Mouse (Mus musculus) kidney, postnatal 10 days (tissue): ENCODE measurements around the gene Afdn.
A peak's percentile ranks its signal among the peaks of the same experiment; 100 is the strongest.

Experiments
- DNase-seq: peaks from one replicate; pipeline ENCODE4 v3.0.0; 2021; ENCODE audit warnings: mixed read lengths

Gene Afdn

DNA sequence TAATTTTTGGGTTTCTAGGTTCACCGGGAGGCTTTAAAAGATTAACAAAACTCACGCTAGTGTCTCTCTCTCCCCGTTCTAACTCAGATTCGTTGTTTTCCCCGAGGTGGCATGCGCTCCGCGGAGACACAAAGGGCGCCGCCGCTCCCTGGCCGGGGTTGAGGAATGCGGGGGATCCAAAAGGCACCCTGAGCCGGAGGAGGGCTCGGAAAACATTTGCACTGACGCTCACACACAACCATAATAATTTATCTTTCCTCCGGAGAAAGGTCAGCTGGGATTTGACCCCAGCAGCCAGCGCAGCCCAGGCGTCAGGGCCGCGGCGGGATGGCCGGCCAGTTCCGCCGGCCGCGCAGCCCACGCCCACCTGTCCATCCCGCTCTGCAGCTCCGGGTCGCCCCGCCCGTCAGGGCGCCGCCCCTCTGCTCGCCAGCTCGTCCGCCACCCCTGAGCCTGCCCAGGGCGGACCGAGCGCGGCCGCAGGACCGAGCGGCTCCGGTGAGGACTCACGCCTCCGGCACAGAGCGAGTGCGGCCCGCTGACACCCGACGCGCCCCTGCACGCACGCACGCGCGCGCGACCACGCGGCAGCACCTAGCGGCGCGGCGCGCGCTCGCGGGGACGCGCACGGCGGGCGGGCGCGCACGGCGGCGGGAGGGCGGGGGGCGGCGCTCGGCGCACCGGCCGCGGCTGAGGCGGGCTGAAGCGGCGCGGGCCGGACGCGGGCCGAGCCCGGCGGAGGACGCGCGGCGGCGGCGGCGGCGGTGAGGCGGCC lies at the start of gene Afdn:
Gene Afdn (plus strand): TSS at position 687 of the 775 bp plus-strand sequence.
- DNase-seq = peak; percentile 90

DNA sequence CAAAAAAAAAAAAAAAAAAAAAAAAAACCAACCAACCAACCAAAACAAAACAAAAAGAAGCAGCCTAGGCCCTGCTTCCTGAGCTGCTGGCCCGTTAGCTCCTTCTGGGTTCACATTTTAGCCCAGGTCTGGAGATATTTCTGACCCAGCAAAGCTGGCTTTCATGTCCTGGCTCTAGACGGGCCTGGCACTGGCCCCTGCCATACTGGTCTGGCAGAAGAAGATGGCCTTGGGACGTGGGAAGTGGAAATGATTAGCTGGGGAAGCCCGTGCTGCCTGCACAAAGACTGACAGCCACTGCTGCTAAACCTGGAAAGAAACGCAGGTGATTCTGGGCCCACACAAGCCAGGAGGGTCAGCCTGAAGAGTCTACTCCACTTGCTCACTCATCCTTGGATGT lies 49.2 kb upstream of the Afdn start:
- no peak for DNase-seq

DNA sequence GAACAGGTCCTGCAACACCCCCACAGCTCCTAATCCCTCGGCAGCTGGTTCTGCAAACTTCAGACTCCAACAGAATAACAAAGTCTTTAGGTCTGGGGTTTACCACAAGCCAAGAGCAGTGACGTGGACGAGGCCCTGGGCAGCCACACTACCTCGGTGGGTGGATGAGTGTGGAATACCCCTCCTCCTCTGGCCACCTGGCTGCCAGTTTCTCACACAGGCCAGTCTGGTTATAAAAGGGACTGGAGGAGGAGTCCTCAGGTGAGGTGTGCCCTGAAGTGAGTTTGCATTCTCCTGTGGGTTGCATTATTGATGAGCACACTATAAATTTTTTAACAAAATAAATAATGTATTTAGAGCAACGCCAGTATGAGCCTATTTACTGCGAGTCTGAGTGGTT lies 48.2 kb upstream of the Afdn start:
- no peak for DNase-seq

DNA sequence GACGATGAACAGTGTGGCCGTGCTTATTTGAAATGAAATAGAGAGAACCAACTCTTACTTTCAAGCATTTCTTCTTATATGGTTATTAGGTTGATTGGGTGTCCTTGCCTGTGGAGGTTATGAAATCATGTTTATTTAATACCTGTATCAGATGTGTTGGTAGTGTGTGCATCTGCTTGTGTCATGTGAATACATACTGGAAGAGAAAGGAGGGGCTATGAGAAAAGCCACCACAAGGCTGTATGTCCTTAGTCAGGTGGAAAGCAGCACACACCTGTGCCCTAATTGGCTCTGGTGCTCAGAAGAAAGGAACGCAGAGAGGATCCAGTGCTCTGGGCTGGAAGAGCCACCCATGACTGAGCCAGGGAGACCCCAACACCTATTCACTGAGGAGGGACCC lies 47.8 kb upstream of the Afdn start:
- no peak for DNase-seq

DNA sequence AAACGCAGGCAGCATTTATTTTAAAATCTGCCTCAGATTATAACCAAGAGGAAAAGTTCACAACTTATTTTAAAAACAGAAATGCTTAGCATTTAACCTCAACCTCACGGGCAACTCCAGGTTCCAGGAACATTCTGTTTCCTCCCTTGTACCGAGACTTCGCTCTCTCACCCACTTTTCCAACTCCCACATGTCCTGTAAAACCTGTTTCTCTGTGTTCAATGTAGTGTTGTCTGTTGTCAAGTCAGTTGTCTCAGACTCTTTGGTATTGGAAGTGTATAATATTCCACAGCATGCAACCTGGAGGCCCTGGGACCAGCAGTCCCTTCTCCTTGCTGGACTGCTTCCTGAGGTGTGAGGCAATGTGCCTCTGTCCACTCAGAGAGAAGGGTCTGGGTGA lies 46.2 kb upstream of the Afdn start:
- no peak for DNase-seq

DNA sequence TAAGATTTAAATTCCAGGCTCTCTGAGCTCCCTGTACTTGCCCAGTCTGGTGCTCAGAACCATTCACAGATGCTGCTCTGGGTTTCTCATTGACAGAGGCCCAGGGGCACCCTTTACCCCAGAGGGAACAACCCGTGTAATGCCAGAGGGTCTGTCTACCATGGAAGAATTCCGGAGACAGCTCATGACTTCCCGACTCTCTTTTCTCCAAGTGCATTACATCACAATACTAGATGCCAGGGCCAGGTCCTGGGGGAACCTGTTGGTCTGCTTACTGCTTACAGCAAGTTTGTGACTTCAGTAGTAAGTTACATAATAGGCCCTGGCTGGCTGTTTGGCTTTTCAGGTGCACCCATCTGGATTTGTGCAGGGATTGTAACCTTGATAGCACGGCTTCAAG lies 45.7 kb upstream of the Afdn start:
- DNase-seq = peak; percentile 35

DNA sequence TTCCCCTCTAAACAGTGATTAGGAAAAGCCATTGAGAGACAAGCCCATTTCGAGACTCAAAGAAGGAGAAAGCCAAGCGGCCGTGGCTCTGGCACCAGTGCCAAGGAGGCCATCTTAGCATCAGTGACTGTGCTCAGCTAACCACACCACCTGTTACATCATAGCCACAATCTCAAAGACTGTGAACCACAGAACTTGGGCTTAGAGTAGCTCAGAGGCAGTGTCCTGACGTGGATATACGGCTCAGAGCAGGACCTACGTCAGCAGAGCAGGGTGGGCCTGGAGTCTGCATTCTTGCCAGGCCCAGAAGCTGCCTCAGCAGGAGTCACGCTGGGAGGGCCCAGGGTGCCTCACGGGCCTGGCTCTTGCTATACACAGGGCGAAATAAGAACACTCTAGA lies 44.8 kb upstream of the Afdn start:
- DNase-seq = no peak

DNA sequence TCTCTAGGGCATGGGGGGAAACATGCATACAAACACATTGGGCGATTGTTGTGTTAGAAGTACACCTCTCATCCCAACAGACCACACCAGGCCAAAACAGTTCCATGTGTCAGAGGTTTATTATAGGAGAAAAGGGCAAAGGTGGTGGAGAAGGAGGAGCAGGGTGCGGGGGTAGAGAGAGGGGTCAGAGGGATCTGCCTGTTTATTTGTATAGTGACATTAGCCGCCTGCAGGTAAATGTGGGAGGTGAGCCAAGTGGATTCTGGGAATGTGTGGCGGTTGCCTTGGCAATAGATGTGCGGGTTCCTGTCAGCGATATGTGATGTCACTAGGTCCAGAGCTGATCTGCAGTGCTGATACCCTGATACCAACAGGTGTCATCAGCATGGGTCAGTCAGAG lies 44.0 kb upstream of the Afdn start:
- DNase-seq = no peak

DNA sequence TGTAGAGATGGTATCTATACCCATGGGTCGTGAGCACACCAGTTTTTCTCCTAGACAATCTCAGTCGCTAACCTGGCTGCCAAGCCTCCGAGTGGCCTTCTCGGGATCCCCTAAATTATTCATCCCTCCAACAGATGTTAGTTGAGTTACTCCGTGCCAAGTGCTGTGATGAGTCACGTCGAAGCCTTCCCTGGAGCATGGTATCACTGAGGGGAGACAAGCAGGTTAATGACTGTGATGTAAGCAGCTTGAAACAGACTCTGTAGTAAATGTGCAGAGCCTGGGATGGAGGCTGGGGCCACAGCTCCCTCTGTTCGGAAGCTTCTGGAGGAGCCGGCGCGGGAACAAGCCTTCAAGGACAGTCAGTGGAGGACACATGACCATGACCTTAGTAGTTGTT lies 42.9 kb upstream of the Afdn start:
- no peak for DNase-seq

DNA sequence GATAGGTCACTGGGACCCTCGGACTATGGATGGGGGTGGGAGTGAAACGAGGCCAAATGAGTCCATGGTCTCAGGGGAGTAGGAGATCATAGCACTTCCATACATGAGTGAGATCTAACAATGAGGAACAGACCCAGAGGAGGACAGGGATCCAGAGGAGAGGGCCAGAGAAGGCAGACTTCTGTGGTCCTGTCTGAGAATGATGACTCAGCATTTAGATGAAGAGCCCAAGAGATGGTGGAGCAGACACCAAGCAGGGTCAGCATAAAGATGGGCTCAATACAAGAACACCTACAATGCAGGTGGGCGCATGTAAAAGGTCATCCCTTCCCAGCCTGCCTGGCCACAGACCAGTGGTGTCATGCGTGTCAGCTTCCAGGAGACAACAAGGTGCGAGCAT lies 40.2 kb upstream of the Afdn start:
- DNase-seq = no peak

DNA sequence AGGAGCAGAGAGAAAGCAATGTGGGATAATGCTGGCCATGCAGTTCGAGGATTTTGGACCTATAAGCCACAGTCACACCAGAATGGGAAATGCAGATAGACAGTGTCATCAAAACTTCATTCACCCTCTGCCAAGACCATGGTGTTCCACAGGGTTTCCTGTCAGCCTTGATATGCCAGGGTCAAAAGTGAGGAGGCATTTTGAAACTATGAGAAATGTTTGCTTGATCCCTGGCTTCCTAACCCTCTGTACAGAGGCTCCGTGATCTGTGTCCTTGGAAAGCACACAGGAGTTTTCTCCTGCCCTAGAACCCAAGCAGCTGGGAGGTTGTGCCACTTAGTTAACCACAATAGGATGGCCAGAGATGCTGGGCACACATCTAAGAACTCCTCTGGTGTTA lies 39.0 kb upstream of the Afdn start:
- no peak for DNase-seq

DNA sequence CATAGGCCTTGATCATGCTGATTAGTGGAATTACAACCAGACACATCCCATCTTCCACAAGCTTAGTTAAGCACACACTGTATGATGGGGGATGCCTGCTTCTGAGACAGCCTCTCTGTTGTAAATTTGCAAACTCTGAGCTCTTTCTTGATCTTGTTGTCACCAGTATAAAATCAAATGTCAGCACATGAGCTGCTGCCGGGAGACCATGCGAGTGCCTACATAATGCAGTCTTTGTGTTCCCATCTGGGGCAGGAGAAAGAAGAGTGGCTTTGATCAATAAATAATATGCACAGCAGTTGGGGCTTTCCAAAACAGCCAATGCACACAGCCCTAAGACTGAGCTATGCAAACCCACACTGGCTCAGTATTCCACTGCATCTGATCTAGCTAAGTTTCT lies 37.9 kb upstream of the Afdn start:
- DNase-seq = no peak

DNA sequence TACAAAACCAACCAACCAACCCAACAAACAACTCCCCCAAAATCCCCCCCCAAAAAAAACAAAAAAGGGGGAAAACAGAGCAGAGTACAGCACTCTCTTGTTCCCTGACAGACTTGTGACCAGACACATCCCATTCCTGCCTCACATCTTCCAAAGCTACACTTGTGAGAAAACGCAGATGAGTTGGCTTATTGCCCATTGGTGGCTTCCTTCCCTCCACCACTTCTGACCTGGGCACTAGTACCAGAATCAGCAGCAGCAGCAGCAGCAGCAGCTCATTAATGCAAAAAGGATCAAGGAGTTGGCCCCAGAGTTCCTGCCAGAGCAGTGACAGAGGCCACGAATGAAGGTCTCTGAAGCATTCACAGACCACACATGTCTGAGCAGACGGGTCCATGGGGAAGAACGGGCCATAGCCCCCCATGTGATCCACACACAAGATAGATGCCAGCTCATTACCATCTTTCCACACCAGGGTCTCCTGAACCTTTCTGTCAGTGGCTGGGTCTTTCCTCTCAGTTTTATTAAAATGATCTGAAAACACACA lies 35.3 kb upstream of the Afdn start:
- DNase-seq = no peak

DNA sequence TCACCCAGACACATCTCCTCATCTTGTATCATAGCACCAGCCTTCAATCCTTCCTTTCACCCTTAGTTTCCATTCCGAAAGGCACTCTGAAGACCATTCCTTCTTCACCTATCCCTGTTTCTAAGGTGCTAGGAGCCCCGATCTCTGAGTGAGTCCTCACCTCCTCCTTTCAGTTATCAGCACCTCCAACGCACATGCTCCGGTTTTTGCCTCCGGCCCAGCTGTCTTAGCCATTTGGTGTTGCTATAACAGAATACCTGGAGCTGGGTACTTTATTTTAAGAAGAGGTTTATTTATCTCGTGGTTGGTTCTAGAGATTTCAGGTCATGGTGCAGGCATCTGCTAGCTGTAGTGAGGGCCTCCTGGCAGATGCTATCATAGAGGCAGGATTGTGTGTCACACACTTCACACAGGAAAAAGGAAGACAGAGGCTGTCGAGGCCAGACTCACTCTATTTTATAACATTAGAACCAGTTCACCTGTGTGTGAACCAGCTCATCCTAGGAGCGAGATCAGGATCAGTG lies 33.4 kb upstream of the Afdn start:
- DNase-seq = no peak

DNA sequence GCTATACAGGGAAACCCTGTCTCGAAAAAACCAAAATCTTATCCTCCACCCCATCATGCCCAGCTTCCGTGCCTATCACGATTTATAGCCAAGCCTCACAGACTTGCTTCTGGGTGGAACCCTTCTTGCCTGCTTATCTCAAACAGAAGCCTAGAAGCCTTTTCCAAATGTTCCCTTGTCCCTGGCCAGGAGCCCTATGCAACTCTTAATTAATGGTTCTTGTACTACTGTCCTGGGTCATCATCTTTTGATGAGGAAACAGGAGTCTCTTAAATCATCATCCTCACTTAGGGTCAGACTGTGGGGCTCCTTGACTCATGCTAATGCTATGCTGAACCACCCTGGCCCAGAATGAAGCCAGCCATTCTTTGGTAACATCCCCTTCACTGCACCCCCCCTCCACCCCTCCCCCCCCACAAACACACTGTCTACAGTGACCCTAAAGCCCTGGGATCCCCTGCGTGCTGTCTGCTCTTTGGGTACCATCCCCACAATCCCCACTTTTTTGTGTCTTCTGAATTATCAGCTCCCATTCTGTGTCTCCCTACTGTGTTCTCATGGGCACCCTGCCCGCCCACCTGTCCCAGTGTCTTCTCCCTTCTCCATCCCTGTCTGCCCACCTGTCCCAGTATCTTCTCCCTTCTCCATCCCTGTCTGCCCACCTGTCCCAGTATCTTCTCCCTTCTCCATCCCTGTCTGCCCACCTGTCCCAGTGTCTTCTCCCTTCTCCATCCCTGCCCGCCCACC lies 29.2 kb upstream of the Afdn start:
- no peak for DNase-seq

DNA sequence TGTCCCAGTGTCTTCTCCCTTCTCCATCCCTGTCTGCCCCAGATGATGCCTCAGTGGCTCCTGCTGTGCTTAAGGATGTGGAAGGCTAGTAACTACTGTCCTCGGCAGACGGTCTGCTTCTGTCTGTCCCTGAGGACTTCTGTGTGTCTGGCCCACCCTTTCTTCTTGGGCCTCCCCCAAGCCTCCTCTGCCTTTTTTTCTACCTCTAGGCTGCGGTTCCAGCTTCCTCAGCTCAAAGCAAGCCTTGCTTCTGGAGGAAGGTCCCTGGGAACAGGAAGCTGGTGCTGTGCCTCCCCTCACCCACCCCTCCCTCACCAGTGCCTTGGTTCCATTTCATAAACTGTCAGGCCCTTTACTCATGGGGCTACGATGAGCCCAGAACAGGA lies 28.6 kb upstream of the Afdn start:
- DNase-seq = peak; percentile 10

DNA sequence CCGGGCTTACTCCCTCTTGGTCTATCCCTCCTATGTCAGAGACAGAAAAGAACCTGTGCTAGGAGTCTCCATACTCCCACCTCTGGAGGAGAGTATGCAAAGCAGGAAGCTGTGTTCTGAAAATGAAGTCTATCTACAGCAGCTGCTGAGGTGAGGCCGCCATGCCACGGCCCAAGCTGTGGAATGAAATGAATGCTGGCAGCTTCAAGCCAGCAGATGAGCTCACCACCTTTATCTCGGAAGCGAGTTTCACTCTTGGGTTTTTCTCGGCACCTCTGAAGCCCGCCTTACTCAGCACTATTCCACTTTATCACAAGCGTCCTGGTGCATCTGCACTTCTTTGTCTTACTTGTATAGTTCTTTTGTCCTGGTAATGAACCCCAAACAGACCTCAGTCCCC lies 27.7 kb upstream of the Afdn start:
- peak; percentile 21 for DNase-seq

DNA sequence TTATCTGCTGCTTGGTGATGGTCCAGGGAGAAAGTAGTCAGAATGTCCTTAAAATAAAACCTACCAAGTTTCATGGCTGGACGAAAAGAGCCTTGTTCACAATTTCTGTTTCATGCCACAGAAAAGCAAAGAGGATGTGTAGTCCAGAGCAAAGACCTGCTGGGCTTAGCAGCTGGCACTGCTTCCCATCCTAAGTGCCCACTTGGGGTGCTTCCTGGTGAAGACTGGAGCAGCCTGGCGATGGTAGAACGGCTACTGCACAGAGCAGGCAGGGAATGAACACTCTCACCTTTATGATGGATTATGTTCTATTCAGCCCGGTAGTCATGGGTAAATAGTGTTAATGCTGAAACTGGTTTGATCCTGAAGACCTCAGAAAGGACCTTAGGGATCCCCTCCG lies 26.4 kb upstream of the Afdn start:
- DNase-seq = no peak

DNA sequence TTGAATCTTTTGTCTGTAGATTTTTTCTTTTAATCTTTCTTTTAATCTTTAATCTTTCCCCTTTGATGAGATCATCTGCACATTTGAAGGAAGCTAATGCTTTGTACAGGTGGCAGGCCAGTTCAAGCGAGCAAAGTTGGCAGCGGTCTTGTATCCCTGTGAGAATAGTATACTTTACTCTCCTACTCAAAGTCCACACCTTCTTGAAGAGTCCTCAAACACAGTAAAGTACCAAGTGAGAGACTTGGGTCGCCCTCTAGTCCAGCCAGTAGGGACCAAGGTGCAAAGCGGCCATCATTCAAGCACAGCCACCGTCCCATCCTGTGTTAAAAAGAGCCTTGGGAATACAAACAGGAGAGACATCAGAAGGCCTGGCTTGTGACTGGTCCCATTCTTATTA lies 25.3 kb upstream of the Afdn start:
- peak; percentile 46 for DNase-seq

DNA sequence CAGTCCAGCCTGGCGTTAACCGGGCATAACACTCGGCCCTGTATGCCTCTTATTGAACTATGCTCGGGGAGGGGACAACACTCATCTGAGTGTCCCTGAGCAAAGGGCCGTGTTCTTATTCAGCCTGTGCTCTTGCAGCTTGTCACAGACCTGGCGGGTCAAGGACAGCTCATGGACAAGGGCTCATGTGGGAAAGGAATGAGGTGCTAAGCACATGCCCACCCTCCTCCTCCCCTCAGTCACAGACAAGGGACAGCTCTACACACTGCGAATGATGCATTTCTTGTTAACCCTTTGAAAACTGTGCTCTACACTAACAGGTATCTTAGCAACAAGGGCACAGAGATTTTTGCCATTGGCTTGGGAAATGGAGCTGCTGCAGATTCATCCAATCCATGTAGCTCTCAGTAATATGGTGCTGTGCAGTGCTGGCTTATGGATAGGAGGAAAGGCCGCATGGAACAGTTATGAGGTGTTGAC lies 24.5 kb upstream of the Afdn start:
- peak; percentile 24 for DNase-seq

DNA sequence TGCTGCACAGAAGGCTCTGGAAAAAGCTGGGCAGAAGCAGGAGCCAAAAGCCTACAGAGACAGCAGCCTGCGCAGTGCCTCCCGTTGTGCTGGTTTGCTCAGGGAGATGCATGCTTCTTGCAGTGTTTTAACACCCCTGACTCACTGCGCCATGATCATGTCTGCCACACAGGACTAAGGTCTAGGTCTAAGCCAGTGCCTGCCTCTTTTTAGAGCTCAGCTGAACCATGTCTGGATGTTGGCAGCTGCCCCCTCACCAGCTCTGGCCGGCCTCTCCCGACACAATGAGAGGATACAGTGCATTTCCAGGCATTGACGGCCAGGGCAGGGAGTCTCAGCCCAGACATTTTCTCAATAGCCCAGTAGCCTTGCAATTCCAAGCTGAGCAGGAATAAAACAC lies 23.0 kb upstream of the Afdn start:
- DNase-seq = peak; percentile 33

DNA sequence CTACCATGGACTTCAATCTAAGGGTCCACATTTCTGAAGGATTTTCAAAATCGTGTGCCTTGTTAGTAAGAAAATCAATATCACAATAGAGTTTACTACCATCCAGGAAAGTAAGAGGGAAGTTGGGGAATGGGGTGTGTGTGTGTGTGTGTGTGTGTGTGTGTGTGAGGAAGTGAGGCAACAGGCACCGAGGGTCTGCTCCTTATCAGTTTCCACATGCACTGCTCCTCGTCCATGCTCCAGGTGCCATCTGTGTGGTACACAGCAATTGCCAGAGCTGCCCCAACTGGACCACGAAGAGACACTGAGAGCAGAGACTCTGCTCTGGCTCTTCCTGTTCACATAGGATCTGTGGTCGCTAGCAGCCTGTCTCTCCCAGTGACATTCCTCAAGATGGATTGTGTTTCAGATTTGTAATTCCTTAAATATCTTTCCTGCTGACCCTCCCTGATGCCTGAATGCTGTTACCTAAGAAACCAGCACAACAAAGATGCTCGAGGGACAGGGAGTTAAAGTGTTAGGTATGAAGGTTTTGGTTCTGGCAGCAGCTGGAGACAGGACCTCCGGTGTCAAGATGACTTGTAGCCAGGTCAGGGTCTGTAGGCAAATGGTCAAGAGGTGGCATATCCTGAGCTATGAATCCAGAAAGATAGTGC lies 22.1 kb upstream of the Afdn start:
- no peak for DNase-seq

DNA sequence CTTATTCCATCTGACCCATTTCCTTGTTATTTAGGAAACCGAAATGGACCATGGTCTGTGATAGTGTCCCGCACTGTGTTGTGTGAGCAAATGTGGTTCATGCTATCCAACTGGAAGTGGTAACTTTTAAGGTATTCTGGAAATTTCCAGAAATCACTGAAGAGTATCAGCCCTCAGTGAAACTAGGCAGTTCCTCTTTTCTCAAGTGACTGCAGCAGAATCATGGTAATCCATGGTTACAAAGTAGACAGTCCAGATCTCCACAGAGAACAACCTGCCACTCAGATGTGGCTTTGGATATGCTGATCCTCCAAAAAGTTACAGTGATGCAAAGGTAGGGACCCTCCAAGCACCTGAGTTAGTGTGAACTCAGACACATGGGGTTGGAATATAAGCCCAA lies 21.4 kb upstream of the Afdn start:
- DNase-seq = no peak
